Mouse (Mus musculus): ENCODE data around the gene Dst.

DNA sequence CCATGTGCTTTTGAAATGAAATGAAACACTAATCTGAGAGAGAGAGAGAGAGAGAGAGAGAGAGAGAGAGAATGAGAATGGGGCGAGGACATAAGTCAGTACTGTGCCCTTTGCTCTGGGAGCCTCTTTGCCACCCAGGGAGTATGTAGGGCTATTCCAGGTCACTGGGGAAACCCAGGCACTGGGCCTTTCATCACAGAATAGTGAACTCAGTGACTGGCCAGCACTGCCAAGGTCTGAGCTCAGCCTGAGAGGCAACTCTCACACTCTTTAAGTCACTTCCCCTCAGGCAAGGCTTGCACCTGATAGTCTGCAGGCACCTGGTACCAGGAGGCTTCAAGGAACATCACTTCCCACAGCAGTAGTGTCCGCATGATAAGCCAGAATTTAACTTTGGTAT is 398.7 kb downstream of the Dst start:
- no peak for TF ChIP-seq CTCF (IDR thresholded peaks at IDR 0.05)
- no peak for TF ChIP-seq POLR2A (IDR thresholded peaks at IDR 0.05; ENCODE audit: insufficient read depth, low read depth, low read length)
- TF ChIP-seq EP300 (IDR thresholded peaks at IDR 0.05; ENCODE audit: insufficient read depth, low read depth, low read length): no peak
